8 mouse cellular contexts compared by ENCODE assay signal in the genomic region with DNA sequence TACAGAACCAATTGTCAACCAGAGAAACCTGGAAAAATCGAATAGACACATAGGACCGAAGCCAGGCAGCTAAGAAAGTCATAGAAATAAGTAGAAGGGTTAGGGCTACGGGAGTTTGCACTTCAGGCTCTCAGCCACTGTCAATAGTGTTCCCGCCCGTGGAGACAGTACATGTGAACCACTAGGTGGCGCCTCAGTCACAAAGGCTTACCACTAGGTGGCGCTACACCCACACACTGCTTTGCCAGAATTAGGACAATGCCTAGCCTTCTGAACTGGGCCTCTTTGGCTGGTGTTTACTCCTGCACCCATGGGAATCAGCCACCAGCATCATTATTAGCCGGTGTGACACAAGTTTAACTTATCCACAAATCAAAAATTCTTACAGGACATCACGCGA. TPM values are rescaled to one million over a fixed set of nuclear protein-coding genes. Genes with fewer than 3 reads are reported as not detected.
DNase-seq lines count a peak whose midpoint lies in the region; ATAC-seq and TF ChIP-seq lines count a peak whose summit lies in the region.

No protein-coding gene starts in this region.

- H3K4me3 ChIP-seq in heart, embryonic 11.5 days (ENCODE audit: low read depth, low read length): no peak overlapping the region
- no peak overlapping the region for H3K4me3 ChIP-seq in intestine, postnatal 0 days (ENCODE audit: low read depth, low read length)
- no peak overlapping the region for H3K4me3 ChIP-seq in midbrain, postnatal 0 days (ENCODE audit: low read depth, low read length)

- no peak for ATAC-seq in heart, embryonic 11.5 days (replicated peaks; ENCODE audit: insufficient number of reproducible peaks, low FRiP score, low TSS enrichment)
- peak; percentile 40; the same call in 1 of the 2 replicates for ATAC-seq in intestine, postnatal 0 days
- peak; percentile 32 for ATAC-seq in midbrain, postnatal 0 days (ENCODE audit: low FRiP score)

- peak; percentile 84 to 93 for DNase-seq in heart, adult 18-20 months
- peak; percentile 80 to 92 for DNase-seq in cerebellum, adult 18-20 months
- DNase-seq in frontal cortex, postnatal 14 days (ENCODE audit: low spot score in 2 of 2): peak; percentile 73 to 85
- DNase-seq in left cerebral cortex, postnatal 25 days (ENCODE audit: low spot score in 2 of 2): peak; percentile 87 to 92
- DNase-seq in midbrain, postnatal 0 days (ENCODE audit: low spot score): peak; percentile 91
- peak; percentile 79 to 93 for DNase-seq in spleen, postnatal 4 days (ENCODE audit: low spot score in 2 of 2)

- no peaks in the 10 kb centered on the region; the same call in 1 of the 2 replicates for H3K9me3 ChIP-seq in heart, embryonic 11.5 days (replicated peaks; ENCODE audit: control insufficient read depth, low read length)
- H3K9me3 ChIP-seq in intestine, postnatal 0 days (ENCODE audit: control insufficient read depth): no peaks in the 10 kb centered on the region
- H3K9me3 ChIP-seq in midbrain, postnatal 0 days (ENCODE audit: low read length): no peaks in the 10 kb centered on the region

- H3K4me2 ChIP-seq in heart, embryonic 11.5 days: no peak overlapping the region
- no peak overlapping the region for H3K4me2 ChIP-seq in intestine, postnatal 0 days (replicated peaks; ENCODE audit: low read depth)
- H3K4me2 ChIP-seq in midbrain, postnatal 0 days (ENCODE audit: low read depth, low read length, poor library complexity, severe bottlenecking): no peak overlapping the region

- intact Hi-C loops in left cerebral cortex, postnatal 25 days (cut with DNase I): loop anchor here (1.0 to 10.0 kb wide), 3 partner anchors 59 to 355 kb away; no protein-coding TSS in a partner anchor

- no peak overlapping the region for H3K27ac ChIP-seq in heart, embryonic 11.5 days (ENCODE audit: low read depth, low read length)
- no peak overlapping the region for H3K27ac ChIP-seq in intestine, postnatal 0 days (ENCODE audit: low read depth, low read length)
- peak overlapping the region; percentile 32; the same call in 1 of the 2 replicates for H3K27ac ChIP-seq in midbrain, postnatal 0 days (ENCODE audit: low read depth, low read length)

- H3K36me3 ChIP-seq in heart, embryonic 11.5 days (ENCODE audit: control insufficient read depth, insufficient read depth, low read length): peaks cover 10% of the 10 kb centered on the region
- H3K36me3 ChIP-seq in intestine, postnatal 0 days (ENCODE audit: control insufficient read depth, insufficient read depth): peaks cover 34% of the 10 kb centered on the region
- peaks cover 25% of the 10 kb centered on the region for H3K36me3 ChIP-seq in midbrain, postnatal 0 days (ENCODE audit: insufficient read depth, low read length)

- H3K9ac ChIP-seq in heart, embryonic 11.5 days (ENCODE audit: low read depth, low read length): no peak overlapping the region
- H3K9ac ChIP-seq in intestine, postnatal 0 days (ENCODE audit: low read depth, low read length): no peak overlapping the region
- H3K9ac ChIP-seq in midbrain, postnatal 0 days (replicated peaks; ENCODE audit: low read length, poor library complexity, severe bottlenecking): no peak overlapping the region

- WGBS in heart, embryonic 11.5 days (ENCODE audit: insufficient replicate concordance): 33% methylated on average over 10 of the region's 10 CpGs
- WGBS in intestine, postnatal 0 days: 32% methylated on average over 10 of the region's 10 CpGs
- WGBS in midbrain, postnatal 0 days: 34% methylated on average over 10 of the region's 10 CpGs

- no peaks in the 10 kb centered on the region; the same call in 1 of the 2 replicates for H3K27me3 ChIP-seq in heart, embryonic 11.5 days (ENCODE audit: control insufficient read depth, insufficient read depth, low read length)
- H3K27me3 ChIP-seq in intestine, postnatal 0 days (replicated peaks; ENCODE audit: control insufficient read depth, insufficient read depth, low read length): no peaks in the 10 kb centered on the region
- H3K27me3 ChIP-seq in midbrain, postnatal 0 days (ENCODE audit: insufficient read depth, low read length): no peaks in the 10 kb centered on the region

- TF ChIP-seq CTCF in intestine, postnatal 0 days (IDR thresholded peaks at IDR 0.05; ENCODE audit: low read depth): peak; percentile 100
- TF ChIP-seq CTCF in midbrain, postnatal 0 days (IDR thresholded peaks at IDR 0.05): peak; percentile 100

- peaks cover 20% of the 10 kb centered on the region for H3K4me1 ChIP-seq in heart, embryonic 11.5 days (ENCODE audit: control insufficient read depth, insufficient read depth, low read length)
- H3K4me1 ChIP-seq in intestine, postnatal 0 days (replicated peaks; ENCODE audit: control insufficient read depth, insufficient read depth, low read length): no peaks in the 10 kb centered on the region
- H3K4me1 ChIP-seq in midbrain, postnatal 0 days (ENCODE audit: insufficient read depth, low read length): peaks cover 4% of the 10 kb centered on the region; the same call in 1 of the 2 replicates

RNA-seq across cellular contexts. Expression of a gene that starts 6.6 kb away (rescaled TPM):
- total RNA-seq in heart, adult 18-20 months (2021): 100 to 1,000 TPM; 720 to 812 TPM
- 22.9 and 30.9 TPM in 2 replicates for polyA plus RNA-seq in heart, embryonic 11.5 days (2014; fragmentation: Nextera tagmentation; extraction: Ambion mirVana)
- 65.8 and 71.7 TPM in 2 replicates for polyA plus RNA-seq in intestine, postnatal 0 days (2015; fragmentation: Nextera tagmentation; extraction: Ambion mirVana)
- 100 to 1,000 TPM; 261 to 283 TPM for total RNA-seq in left cerebral cortex, postnatal 25 days (2021)
- 255 and 261 TPM in 2 replicates for total RNA-seq in midbrain, postnatal 0 days (2014; rRNA removed)
- 149 and 150 TPM in 2 replicates for polyA plus RNA-seq in midbrain, postnatal 0 days (2015; fragmentation: Nextera tagmentation; extraction: Ambion mirVana)

RNA-seq across cellular contexts. Expression of a gene that starts 15.0 kb away (rescaled TPM):
- total RNA-seq in heart, adult 18-20 months (2021): 10 to 100 TPM; 58.2 to 61.6 TPM
- polyA plus RNA-seq in heart, embryonic 11.5 days (2014; fragmentation: Nextera tagmentation; extraction: Ambion mirVana): 269 and 310 TPM in 2 replicates
- polyA plus RNA-seq in intestine, postnatal 0 days (2015; fragmentation: Nextera tagmentation; extraction: Ambion mirVana): 177 and 178 TPM in 2 replicates
- total RNA-seq in left cerebral cortex, postnatal 25 days (2021): 10 to 100 TPM; 94.8 to 96.3 TPM
- total RNA-seq in midbrain, postnatal 0 days (2014; rRNA removed): 203 and 215 TPM in 2 replicates
- 207 and 220 TPM in 2 replicates for polyA plus RNA-seq in midbrain, postnatal 0 days (2015; fragmentation: Nextera tagmentation; extraction: Ambion mirVana)

RNA-seq across cellular contexts. Expression of a gene that starts 48.3 kb away (rescaled TPM):
- total RNA-seq in heart, adult 18-20 months (2021): 1 to 10 TPM; 1.6 to 2.3 TPM
- polyA plus RNA-seq in heart, embryonic 11.5 days (2014; fragmentation: Nextera tagmentation; extraction: Ambion mirVana): 6.9 and 7.6 TPM in 2 replicates
- 37.5 and 41.7 TPM in 2 replicates for polyA plus RNA-seq in intestine, postnatal 0 days (2015; fragmentation: Nextera tagmentation; extraction: Ambion mirVana)
- 1 to 10 TPM; 1.7 to 2.1 TPM for total RNA-seq in left cerebral cortex, postnatal 25 days (2021)
- total RNA-seq in midbrain, postnatal 0 days (2014; rRNA removed): 9.1 and 9.6 TPM in 2 replicates
- polyA plus RNA-seq in midbrain, postnatal 0 days (2015; fragmentation: Nextera tagmentation; extraction: Ambion mirVana): 9.2 and 12.2 TPM in 2 replicates
